Mouse (Mus musculus): ENCODE results near the gene Cdyl.

DNA sequence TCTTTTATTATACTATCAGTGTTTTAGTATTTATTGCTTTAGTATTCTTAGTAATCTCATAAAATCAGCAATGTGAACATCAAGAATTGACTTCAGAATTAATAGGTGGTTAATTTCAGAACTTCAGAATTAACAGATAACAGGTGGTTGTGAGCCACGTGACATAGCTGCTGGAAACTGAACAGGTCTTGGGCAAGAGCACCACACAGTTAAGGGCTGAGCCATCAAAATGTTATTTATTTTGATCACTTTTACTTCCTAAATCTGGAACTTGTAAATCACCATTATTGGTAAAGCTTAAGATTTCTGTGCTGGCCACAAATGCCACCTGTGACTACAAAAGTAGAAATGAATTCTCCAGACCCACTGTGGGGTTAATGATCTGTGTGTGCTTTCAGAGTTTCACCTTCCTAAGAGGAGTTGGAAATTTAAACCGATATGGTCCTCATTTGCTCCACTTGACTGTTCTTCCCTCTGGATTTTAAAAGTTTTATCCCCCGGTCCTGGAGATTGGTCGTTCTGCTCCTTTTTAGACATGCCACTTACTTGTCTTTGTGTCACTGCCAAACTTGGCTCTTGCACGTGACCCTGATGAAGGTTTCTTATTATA is 125.8 kb downstream of the Cdyl start:
- TF ChIP-seq CTCF (IDR thresholded peaks at IDR 0.05; ENCODE audit: extremely low read depth, insufficient read depth, low read length) = no peak
- no peak for TF ChIP-seq POLR2A (IDR thresholded peaks at IDR 0.05; ENCODE audit: extremely low read depth, insufficient read depth, low read length)

Data from cortical plate, adult 2 months (tissue).